Mouse (Mus musculus) ES-E14 (cell line): Measurements from ENCODE around the gene Ccdc185. TPM values are rescaled to one million over a fixed set of nuclear protein-coding genes. Genes with fewer than 3 reads are reported as not detected.

Experiments used
- DNase-seq: peaks from one replicate; pipeline ENCODE4 v3.0.0-alpha.2; 2013; ENCODE audit warnings: low read depth, low spot score
- H3K27ac ChIP-seq: 2 replicates; pipeline ENCODE4 v1.5.1; 2012; ENCODE audit warnings: low read depth, mild to moderate bottlenecking, low read length, moderate library complexity, mixed read lengths; ENCODE audit not compliant: poor library complexity, insufficient read depth, severe bottlenecking
- H3K36me3 ChIP-seq: 2 replicates; pipeline ENCODE4 v1.6.1; 2012; ENCODE audit warnings: mild to moderate bottlenecking, low read length, moderate library complexity, mixed read lengths; ENCODE audit not compliant: control insufficient read depth, poor library complexity, insufficient read depth, severe bottlenecking
- H3K4me1 ChIP-seq, 2 experiments: fragments of 150-350 bp in 1 of 2; sonication (generic) in 1 of 2; 2 replicates each; pipeline ENCODE4 v1.6.1; 2012; ENCODE audit warnings: low read length in 2 of 2, mild to moderate bottlenecking in 1 of 2, mixed read lengths in 1 of 2; ENCODE audit not compliant: control insufficient read depth in 2 of 2, insufficient read depth in 2 of 2, poor library complexity in 1 of 2
- H3K4me3 ChIP-seq, 2 experiments: fragments of 150-350 bp in 1 of 2; sonication (generic) in 1 of 2; 2 replicates each; pipeline ENCODE4 v1.5.1; 2012; ENCODE audit warnings: low read length in 2 of 2, low read depth in 1 of 2, mild to moderate bottlenecking in 1 of 2, mixed read lengths in 1 of 2; ENCODE audit not compliant: insufficient read depth in 1 of 2, poor library complexity in 1 of 2, severe bottlenecking in 1 of 2
- H3K9ac ChIP-seq: 2 replicates; pipeline ENCODE4 v1.6.1; 2012; ENCODE audit warnings: low read depth, mild to moderate bottlenecking, low read length, mixed read lengths; ENCODE audit not compliant: poor library complexity, insufficient read depth, severe bottlenecking
- H3K9me3 ChIP-seq: fragments of 150-350 bp; sonication (generic); 2 replicates; pipeline ENCODE4 v1.6.1; 2012; ENCODE audit warnings: low read depth, mild to moderate bottlenecking, low read length; ENCODE audit not compliant: control insufficient read depth, insufficient read depth
- CHD2 ChIP-seq: IDR thresholded peaks from 2 replicates; pipeline ENCODE4 v1.6.1; 2014; ENCODE audit warnings: mild to moderate bottlenecking, low read depth, low read length, inconsistent platforms
- HCFC1 ChIP-seq: IDR thresholded peaks from 2 replicates; pipeline ENCODE4 v1.6.1; 2012; ENCODE audit warnings: low read length, inconsistent platforms, borderline replicate concordance; ENCODE audit not compliant: insufficient read depth
- MAFK ChIP-seq: IDR thresholded peaks from 2 replicates; pipeline ENCODE4 v1.6.1; 2014; ENCODE audit warnings: mild to moderate bottlenecking, low read depth, low read length, inconsistent platforms; ENCODE audit not compliant: insufficient read depth
- ZC3H11A ChIP-seq: IDR thresholded peaks from 2 replicates; pipeline ENCODE4 v1.6.1; 2012; ENCODE audit warnings: low read depth, mild to moderate bottlenecking, inconsistent platforms, low read length, borderline replicate concordance
- ZNF384 ChIP-seq: IDR thresholded peaks from 2 replicates; pipeline ENCODE4 v1.6.1; 2012; ENCODE audit warnings: low read depth, low read length, inconsistent platforms
- in situ Hi-C, 2 experiments: fragments of 600-800 bp; cut with MboI; formaldehyde crosslinking; loops; one replicate each; pipeline ENCODE4 v1.15.1; 2025; ENCODE audit warnings: low sequenced_read_pairs in 2 of 2, inconsistent platforms in 1 of 2; ENCODE audit not compliant: unreplicated experiment in 2 of 2
- total RNA-seq: library from RNA; depleted of rRNA; stranded (reverse); fragments of 300-350 nt; gene quantifications from 2 replicates; pipeline ENCODE4 v1.2.3, GENCODE M21; 2012; rRNA removed

Ccdc185 gene
- total RNA-seq: not detected in 2 replicates

GRCm38 (mm10) chr1:182749080-182749479, at the start of gene Ccdc185:
Gene Ccdc185, minus strand, starts transcription at chr1:182749180.
- Histone ChIP-seq H3K36me3 (no peaks in the 10 kb centered on the region), H3K9me3 (no peaks in the 10 kb centered on the region), H3K4me3 (peak within 1 kb of the TSS; percentile 44 to 53), H3K27ac (no peak within 1 kb of the TSS), H3K4me1 (peaks cover 0 to 3% of the 10 kb centered on the region in 2 experiments; a peak in 1 of 4 replicates), H3K9ac (no peak within 1 kb of the TSS)
- in situ Hi-C loops: no loop called here
- no peak for DNase-seq
- no peak for TF ChIP-seq MAFK
- TF ChIP-seq HCFC1: no peak
- no peak for TF ChIP-seq ZC3H11A
- no peak for TF ChIP-seq CHD2
- TF ChIP-seq ZNF384: no peak

- in situ Hi-C loops: no loop called here
- Histone ChIP-seq H3K9me3 (no peaks in the 10 kb centered on the region), H3K27ac (no peak overlapping the region), H3K9ac (no peak overlapping the region), H3K36me3 (no peaks in the 10 kb centered on the region), H3K4me3 (no peak overlapping the region), H3K4me1 (peaks cover 0 to 2% of the 10 kb centered on the region in 2 experiments; a peak in 1 of 4 replicates)
- no peak for DNase-seq
- TF ChIP-seq ZNF384 (no peak), ZC3H11A (no peak), CHD2 (no peak), MAFK (no peak), HCFC1 (no peak)
Measured at GRCm38 (mm10) chr1:182797048-182797447, 48.1 kb upstream of the Ccdc185 start.

- in situ Hi-C loops: no loop called here
- no peak overlapping the region for H3K9ac ChIP-seq
- no peak overlapping the region for H3K27ac ChIP-seq
- H3K4me3 ChIP-seq: no peak overlapping the region
- no peaks in the 10 kb centered on the region for H3K9me3 ChIP-seq
- no peak for TF ChIP-seq CHD2
- TF ChIP-seq HCFC1: no peak
- no peak for TF ChIP-seq ZC3H11A
- TF ChIP-seq MAFK: no peak
- TF ChIP-seq ZNF384: no peak
- no peaks in the 10 kb centered on the region for H3K36me3 ChIP-seq
- no peak for DNase-seq
- H3K4me1 ChIP-seq: peaks cover 0 to 3% of the 10 kb centered on the region in 2 experiments; a peak in 1 of 4 replicates
Measured at GRCm38 (mm10) chr1:182794628-182795027, 45.6 kb upstream of the Ccdc185 start.

GRCm38 (mm10) chr1:182794221-182794620, 45.2 kb upstream of the Ccdc185 start:
- Histone ChIP-seq H3K4me3 (no peak overlapping the region), H3K36me3 (no peaks in the 10 kb centered on the region), H3K9ac (no peak overlapping the region), H3K4me1 (peaks cover 0 to 3% of the 10 kb centered on the region in 2 experiments; a peak in 1 of 4 replicates), H3K9me3 (no peaks in the 10 kb centered on the region), H3K27ac (no peak overlapping the region)
- in situ Hi-C loops: no loop called here
- no peak for DNase-seq
- TF ChIP-seq MAFK: no peak
- no peak for TF ChIP-seq ZNF384
- TF ChIP-seq ZC3H11A: no peak
- no peak for TF ChIP-seq HCFC1
- TF ChIP-seq CHD2: no peak

GRCm38 (mm10) chr1:182792521-182793071, 43.6 kb upstream of the Ccdc185 start:
- no peak overlapping the region for H3K27ac ChIP-seq
- H3K4me3 ChIP-seq: no peak overlapping the region
- H3K36me3 ChIP-seq: no peaks in the 10 kb centered on the region
- no peak overlapping the region for H3K9ac ChIP-seq
- H3K4me1 ChIP-seq: peaks cover 0 to 3% of the 10 kb centered on the region in 2 experiments; a peak in 1 of 4 replicates
- DNase-seq: peak; percentile 79
- TF ChIP-seq CHD2: no peak
- 0 out of 2 replicates have a peak, but pooled peaks have one; percentile 5 for TF ChIP-seq ZC3H11A
- in situ Hi-C loops: no loop called here
- H3K9me3 ChIP-seq: no peaks in the 10 kb centered on the region
